Mouse (Mus musculus): ENCODE measurements around the gene Nhsl1. TPM values are rescaled to one million over a fixed set of nuclear protein-coding genes. Genes with fewer than 3 reads are reported as not detected.

Gene Nhsl1
- polyA plus RNA-seq, 1 experiment = 12.1 TPM

- TF ChIP-seq POLR2A (IDR thresholded peaks at IDR 0.05; ENCODE audit: extremely low read depth, insufficient read depth, low read length) (no peak), CTCF (IDR thresholded peaks at IDR 0.05; ENCODE audit: extremely low read depth, insufficient read depth, low read length) (no peak)
- no peak overlapping the region for H3K4me3 ChIP-seq (ENCODE audit: insufficient read depth, low read length)
- H3K4me1 ChIP-seq (ENCODE audit: control insufficient read depth, insufficient read depth, low read length) = no peaks in the 10 kb centered on the region
- no peak overlapping the region for H3K27ac ChIP-seq (ENCODE audit: insufficient read depth, low read length)
Observed at GRCm38 (mm10) chr10:18561445-18561844, 242.7 kb downstream of the Nhsl1 start.

- H3K4me1 ChIP-seq (ENCODE audit: control insufficient read depth, insufficient read depth, low read length) = no peaks in the 10 kb centered on the region
- peak; percentile 66 for TF ChIP-seq CTCF (IDR thresholded peaks at IDR 0.05; ENCODE audit: extremely low read depth, insufficient read depth, low read length)
- no peak for TF ChIP-seq POLR2A (IDR thresholded peaks at IDR 0.05; ENCODE audit: extremely low read depth, insufficient read depth, low read length)
- H3K27ac ChIP-seq (ENCODE audit: insufficient read depth, low read length) = no peak overlapping the region
- H3K4me3 ChIP-seq (ENCODE audit: insufficient read depth, low read length) = no peak overlapping the region
Observed at GRCm38 (mm10) chr10:18562940-18563339, 244.2 kb downstream of the Nhsl1 start.

- Histone ChIP-seq H3K4me1 (ENCODE audit: control insufficient read depth, insufficient read depth, low read length) (no peaks in the 10 kb centered on the region), H3K4me3 (ENCODE audit: insufficient read depth, low read length) (no peak overlapping the region), H3K27ac (ENCODE audit: insufficient read depth, low read length) (no peak overlapping the region)
- TF ChIP-seq CTCF (IDR thresholded peaks at IDR 0.05; ENCODE audit: extremely low read depth, insufficient read depth, low read length) (0 out of 2 replicates have a peak, but pooled peaks have one; percentile 15), POLR2A (IDR thresholded peaks at IDR 0.05; ENCODE audit: extremely low read depth, insufficient read depth, low read length) (no peak)
Observed at GRCm38 (mm10) chr10:18572581-18572980, 253.8 kb downstream of the Nhsl1 start.

Other genes starting within 250 kb of the Nhsl1 start
- 0.28 and 0.29 TPM in 2 replicates for gene Ect2l, start 108.1 kb upstream of the Nhsl1 start, polyA plus RNA-seq (2012; rRNA removed)
- gene Ccdc28a, start 84.0 kb upstream of the Nhsl1 start, polyA plus RNA-seq (2012; rRNA removed) = 64.7 and 74.1 TPM in 2 replicates
- gene Hebp2, start 227.1 kb downstream of the Nhsl1 start, polyA plus RNA-seq (2012; rRNA removed) = 2.8 and 3.4 TPM in 2 replicates

Measured in cortical plate, adult 2 months (tissue).